Mouse (Mus musculus): Measurements from ENCODE around the gene Necab3. TPM values are rescaled to one million over a fixed set of nuclear protein-coding genes. Genes with fewer than 3 reads are reported as not detected.

Gene Necab3
- polyA plus RNA-seq (2015; fragmentation: Nextera tagmentation; extraction: Ambion mirVana), result 0.58 and 0.97 TPM in 2 replicates

DNA sequence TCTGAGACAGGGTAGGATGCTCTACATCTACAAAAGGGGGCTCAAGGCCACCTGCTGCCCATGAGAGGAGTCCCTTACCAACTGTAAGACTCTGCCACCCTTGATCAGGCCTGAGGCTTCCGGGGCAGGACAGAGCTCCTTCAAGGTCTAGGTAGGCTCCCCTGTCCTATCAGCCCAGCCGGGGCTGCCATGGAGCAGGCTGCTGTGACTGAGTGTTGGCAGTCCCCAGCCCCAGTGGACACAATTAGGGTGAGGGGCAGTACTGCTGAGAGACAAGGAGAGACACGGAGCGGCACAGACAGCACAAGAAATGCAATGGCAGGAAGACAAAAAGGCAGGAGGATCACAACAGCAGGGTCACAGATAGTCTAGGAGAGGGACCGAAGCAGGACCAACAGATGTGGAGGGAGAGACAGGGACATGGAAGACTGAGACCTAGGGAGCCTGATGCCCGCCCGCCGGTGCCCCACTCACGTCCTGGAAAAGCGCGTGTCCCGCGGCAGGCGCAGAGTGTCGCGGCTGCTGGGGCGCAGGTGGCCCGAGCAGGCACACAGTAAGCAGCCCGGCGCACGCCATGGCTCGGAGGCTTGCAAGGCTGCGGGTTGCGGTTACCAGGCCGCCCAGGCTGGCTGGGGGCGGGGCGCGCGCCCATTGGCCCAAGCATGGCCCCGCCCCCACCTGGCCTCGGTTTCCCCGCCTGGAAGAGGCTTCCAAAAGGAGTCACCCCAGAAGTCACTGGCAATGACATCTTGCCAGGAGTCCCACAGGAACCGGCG is at the start of gene Necab3:
Gene Necab3 (minus strand): TSS at position 627 of the 776 bp plus-strand sequence.
- 7% methylated on average over 34 of the region's 34 CpGs for WGBS
- DNase-seq (ENCODE audit: low spot score) (no peak), ATAC-seq (replicated peaks; ENCODE audit: low FRiP score, low read depth) (no peak)

GRCm38 (mm10) chr2:154606965-154607364 is 48.3 kb upstream of the Necab3 start:
- ATAC-seq (replicated peaks; ENCODE audit: low FRiP score, low read depth), result no peak

More for the DNA sequence above, at the start of gene Necab3:
- 0 out of 2 replicates have a peak, but pooled peaks cover 3% of the 10 kb centered on the region for H3K36me3 ChIP-seq (ENCODE audit: insufficient read depth, low read length)
- peaks cover 19% of the 10 kb centered on the region for H3K4me1 ChIP-seq (replicated peaks; ENCODE audit: insufficient read depth, low read length)
- H3K27ac ChIP-seq, result 0 out of 2 replicates have a peak within 1 kb of the TSS, but pooled peaks have one; percentile 8
- no peaks in the 10 kb centered on the region for H3K9me3 ChIP-seq (replicated peaks; ENCODE audit: low read length)
- H3K4me3 ChIP-seq (replicated peaks; ENCODE audit: low read depth, low read length), result peak within 1 kb of the TSS; percentile 21; the same call in 1 of the 2 replicates
- H3K9ac ChIP-seq (ENCODE audit: low read depth, low read length), result peak within 1 kb of the TSS; percentile 32; the same call in 1 of the 2 replicates
- no peaks in the 10 kb centered on the region for H3K27me3 ChIP-seq (ENCODE audit: insufficient read depth, low read length)
- TF ChIP-seq CTCF (IDR thresholded peaks at IDR 0.05; ENCODE audit: low read depth), result no peak
- peak within 1 kb of the TSS; percentile 66 for H3K4me2 ChIP-seq (ENCODE audit: low read length)

DNA sequence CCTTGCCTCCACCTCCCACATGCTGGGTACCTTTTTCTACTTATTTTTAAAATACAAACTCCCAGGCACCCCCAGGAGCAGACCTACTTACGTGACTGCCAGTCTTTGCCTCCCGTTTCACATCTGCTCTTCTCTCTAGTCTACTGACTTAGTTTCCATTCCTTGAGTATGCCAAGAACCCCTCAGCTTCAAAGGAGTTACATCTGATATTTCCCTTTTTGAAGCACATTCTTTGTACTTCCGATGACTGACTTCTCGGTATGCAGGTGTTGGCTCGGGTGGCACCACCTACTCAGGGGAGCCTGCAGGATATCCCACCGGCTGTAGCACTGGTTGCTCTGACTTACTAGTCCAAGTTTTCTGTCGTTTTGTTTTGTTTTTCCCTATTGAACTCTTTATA is 45.5 kb upstream of the Necab3 start:
- no peak for TF ChIP-seq CTCF (IDR thresholded peaks at IDR 0.05; ENCODE audit: low read depth)
- no peaks in the 10 kb centered on the region for H3K9me3 ChIP-seq (replicated peaks; ENCODE audit: low read length)
- no peak overlapping the region for H3K27ac ChIP-seq
- DNase-seq (ENCODE audit: low spot score) (no peak), ATAC-seq (replicated peaks; ENCODE audit: low FRiP score, low read depth) (no peak)
- 34% methylated on average over 7 of the region's 7 CpGs for WGBS
- H3K4me1 ChIP-seq (replicated peaks; ENCODE audit: insufficient read depth, low read length), result peaks cover 13% of the 10 kb centered on the region; the same call in 1 of the 2 replicates
- no peaks in the 10 kb centered on the region for H3K36me3 ChIP-seq (ENCODE audit: insufficient read depth, low read length)
- H3K27me3 ChIP-seq (ENCODE audit: insufficient read depth, low read length), result no peaks in the 10 kb centered on the region
- H3K4me2 ChIP-seq (ENCODE audit: low read length), result peak overlapping the region; percentile 79
- H3K4me3 ChIP-seq (replicated peaks; ENCODE audit: low read depth, low read length), result peak overlapping the region; percentile 52
- no peak overlapping the region for H3K9ac ChIP-seq (ENCODE audit: low read depth, low read length)

More at GRCm38 (mm10) chr2:154606965-154607364, 48.3 kb upstream of the Necab3 start:
- TF ChIP-seq CTCF (IDR thresholded peaks at IDR 0.05; ENCODE audit: low read depth), result no peak
- no peaks in the 10 kb centered on the region for H3K27me3 ChIP-seq (ENCODE audit: insufficient read depth, low read length)
- H3K4me3 ChIP-seq (replicated peaks; ENCODE audit: low read depth, low read length), result no peak overlapping the region
- H3K4me2 ChIP-seq (ENCODE audit: low read length), result no peak overlapping the region
- H3K9ac ChIP-seq (ENCODE audit: low read depth, low read length), result no peak overlapping the region
- peaks cover 13% of the 10 kb centered on the region; the same call in 1 of the 2 replicates for H3K4me1 ChIP-seq (replicated peaks; ENCODE audit: insufficient read depth, low read length)
- no peak overlapping the region for H3K27ac ChIP-seq
- no peaks in the 10 kb centered on the region for H3K9me3 ChIP-seq (replicated peaks; ENCODE audit: low read length)
- WGBS, result 84% methylated on average over 1 of the region's 1 CpGs
- no peak for DNase-seq (ENCODE audit: low spot score)
- no peaks in the 10 kb centered on the region for H3K36me3 ChIP-seq (ENCODE audit: insufficient read depth, low read length)

GRCm38 (mm10) chr2:154603638-154604153 is 45.0 kb upstream of the Necab3 start, which contains the start of gene Pxmp4:
TSS of gene Pxmp4 (minus strand) at chr2:154603708.
- WGBS, result 0% methylated on average over 13 of the region's 13 CpGs
- peaks cover 13% of the 10 kb centered on the region; the same call in 1 of the 2 replicates for H3K4me1 ChIP-seq (replicated peaks; ENCODE audit: insufficient read depth, low read length)

DNA sequence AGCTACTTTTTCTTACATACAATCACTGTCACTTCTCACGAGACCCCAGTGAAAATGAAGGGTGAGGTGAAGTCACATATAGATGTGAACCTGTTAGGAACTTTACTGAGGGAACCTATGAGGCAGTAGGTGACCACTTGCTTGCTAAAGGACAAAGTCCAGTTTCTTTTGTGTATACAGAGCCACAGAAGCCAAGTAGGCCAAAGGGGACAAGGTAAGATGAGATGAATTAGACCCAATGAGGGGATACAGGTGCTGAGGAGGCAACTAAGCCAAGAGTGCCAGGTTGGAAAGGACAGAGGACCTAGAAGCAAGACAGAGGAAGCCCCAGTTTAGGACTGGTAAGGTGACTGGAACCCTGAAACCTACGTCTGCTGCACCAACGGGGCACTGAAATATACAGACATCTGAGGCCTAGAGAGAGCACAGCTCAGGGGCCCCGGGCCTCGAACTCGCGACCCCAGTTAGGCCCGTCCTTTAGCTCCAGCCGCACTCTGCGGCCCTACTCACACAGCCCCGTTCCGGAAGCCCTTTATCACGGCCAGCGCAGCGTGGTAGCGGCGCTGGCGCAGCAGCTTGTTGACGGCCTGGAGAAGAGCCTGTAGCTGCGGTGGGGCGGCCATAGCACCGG is 44.4 kb upstream of the Necab3 start:
- peaks cover 13% of the 10 kb centered on the region; the same call in 1 of the 2 replicates for H3K4me1 ChIP-seq (replicated peaks; ENCODE audit: insufficient read depth, low read length)
- ATAC-seq (replicated peaks; ENCODE audit: low FRiP score, low read depth) (peak; percentile 29; the same call in 1 of the 2 replicates), DNase-seq (ENCODE audit: low spot score) (no peak)
- H3K9me3 ChIP-seq (replicated peaks; ENCODE audit: low read length), result no peaks in the 10 kb centered on the region
- no peaks in the 10 kb centered on the region for H3K36me3 ChIP-seq (ENCODE audit: insufficient read depth, low read length)
- 15% methylated on average over 22 of the region's 22 CpGs for WGBS
- peak overlapping the region; percentile 79 for H3K4me2 ChIP-seq (ENCODE audit: low read length)
- no peak for TF ChIP-seq CTCF (IDR thresholded peaks at IDR 0.05; ENCODE audit: low read depth)
- H3K4me3 ChIP-seq (replicated peaks; ENCODE audit: low read depth, low read length), result peak overlapping the region; percentile 52
- peak overlapping the region; percentile 76 for H3K27ac ChIP-seq
- peak overlapping the region; percentile 69 for H3K9ac ChIP-seq (ENCODE audit: low read depth, low read length)
- H3K27me3 ChIP-seq (ENCODE audit: insufficient read depth, low read length), result no peaks in the 10 kb centered on the region

More at GRCm38 (mm10) chr2:154603638-154604153, 45.0 kb upstream of the Necab3 start, which contains the start of gene Pxmp4:
- H3K36me3 ChIP-seq (ENCODE audit: insufficient read depth, low read length), result no peaks in the 10 kb centered on the region
- ATAC-seq (replicated peaks; ENCODE audit: low FRiP score, low read depth) (peak; percentile 100), DNase-seq (ENCODE audit: low spot score) (peak; percentile 99)
- no peak for TF ChIP-seq CTCF (IDR thresholded peaks at IDR 0.05; ENCODE audit: low read depth)
- H3K4me2 ChIP-seq (ENCODE audit: low read length), result peak within 1 kb of the TSS; percentile 79
- H3K27me3 ChIP-seq (ENCODE audit: insufficient read depth, low read length), result no peaks in the 10 kb centered on the region
- H3K4me3 ChIP-seq (replicated peaks; ENCODE audit: low read depth, low read length), result peak within 1 kb of the TSS; percentile 52
- H3K9ac ChIP-seq (ENCODE audit: low read depth, low read length), result peak within 1 kb of the TSS; percentile 69
- no peaks in the 10 kb centered on the region for H3K9me3 ChIP-seq (replicated peaks; ENCODE audit: low read length)
- H3K27ac ChIP-seq, result peak within 1 kb of the TSS; percentile 76

DNA sequence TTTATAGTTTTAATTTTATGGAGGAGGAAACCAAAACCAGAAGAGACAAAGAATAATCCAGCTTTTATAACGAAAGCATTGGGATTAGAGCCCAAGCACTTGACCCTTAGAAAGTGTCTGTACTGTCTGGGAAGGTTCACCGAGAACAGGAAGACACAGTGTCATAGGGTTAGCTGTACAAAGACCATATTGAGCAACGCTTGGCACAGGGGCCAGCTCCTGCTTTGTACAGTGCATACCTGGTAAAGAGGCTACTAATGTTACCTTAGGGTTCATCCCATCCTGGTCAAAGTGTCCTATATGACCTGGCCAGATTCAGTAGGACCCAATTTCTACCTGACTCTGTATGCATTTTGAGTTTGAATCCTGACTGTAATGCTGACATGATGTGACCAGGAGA is 42.6 kb upstream of the Necab3 start:
- no peak for ATAC-seq (replicated peaks; ENCODE audit: low FRiP score, low read depth)
- Histone ChIP-seq H3K9ac (ENCODE audit: low read depth, low read length) (no peak overlapping the region), H3K36me3 (ENCODE audit: insufficient read depth, low read length) (no peaks in the 10 kb centered on the region), H3K4me2 (ENCODE audit: low read length) (no peak overlapping the region), H3K27me3 (ENCODE audit: insufficient read depth, low read length) (no peaks in the 10 kb centered on the region), H3K9me3 (replicated peaks; ENCODE audit: low read length) (no peaks in the 10 kb centered on the region), H3K4me1 (replicated peaks; ENCODE audit: insufficient read depth, low read length) (peaks cover 13% of the 10 kb centered on the region; the same call in 1 of the 2 replicates), H3K27ac (no peak overlapping the region), H3K4me3 (replicated peaks; ENCODE audit: low read depth, low read length) (no peak overlapping the region)
- no peak for TF ChIP-seq CTCF (IDR thresholded peaks at IDR 0.05; ENCODE audit: low read depth)
- DNase-seq (ENCODE audit: low spot score), result no peak
- WGBS, result 74% methylated on average over 3 of the region's 3 CpGs
